Mouse (Mus musculus): ENCODE data around the gene Asl. TPM values are rescaled to one million over a fixed set of nuclear protein-coding genes. Genes with fewer than 3 reads are reported as not detected.
A peak's percentile ranks its signal among the peaks of the same experiment; 100 is the strongest.

The Asl gene
- total RNA-seq, 1 experiment: 27.2 TPM

DNA sequence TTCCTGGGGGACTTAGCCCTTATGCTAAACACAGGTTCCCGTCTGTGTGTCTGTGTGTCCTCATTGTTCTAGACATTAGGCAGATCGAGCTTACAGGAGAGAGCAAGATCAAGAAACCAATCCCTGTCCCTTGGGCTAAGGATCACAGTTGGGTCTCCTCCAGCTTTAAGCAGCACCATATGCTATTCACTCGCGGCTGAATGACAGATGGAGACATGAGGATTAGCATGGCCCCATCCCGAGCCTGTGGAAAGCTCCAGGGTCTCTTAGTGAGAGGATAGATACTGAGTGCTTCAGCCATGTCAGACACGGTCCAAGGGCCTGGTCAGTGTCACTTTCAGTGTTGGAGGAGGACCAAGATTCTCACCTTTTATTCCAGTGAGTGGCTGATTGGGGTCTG is 21.4 kb upstream of the Asl start:
- in situ Hi-C loops (cut with MboI; ENCODE audit: low sequenced_read_pairs in 2 of 2, unreplicated experiment in 2 of 2): no loop called here
- Histone ChIP-seq H3K4me3 (ENCODE audit: insufficient read depth in 1 of 2, low read depth in 1 of 2, low read length in 2 of 2, poor library complexity in 1 of 2, severe bottlenecking in 1 of 2) (no peak overlapping the region), H3K27ac (ENCODE audit: insufficient read depth, low read depth, low read length, poor library complexity, severe bottlenecking) (no peak overlapping the region), H3K9ac (ENCODE audit: insufficient read depth, low read depth, low read length, poor library complexity, severe bottlenecking) (no peak overlapping the region), H3K9me3 (ENCODE audit: control insufficient read depth, insufficient read depth, low read depth, low read length) (no peaks in the 10 kb centered on the region), H3K4me1 (ENCODE audit: control insufficient read depth in 2 of 2, insufficient read depth in 2 of 2, low read length in 2 of 2, poor library complexity in 1 of 2) (peaks cover 0 to 1% of the 10 kb centered on the region in 2 experiments; a peak in 1 of 4 replicates), H3K36me3 (ENCODE audit: control insufficient read depth, insufficient read depth, low read length, poor library complexity, severe bottlenecking) (peaks cover 23% of the 10 kb centered on the region)
- no peak for DNase-seq (ENCODE audit: low read depth, low spot score)
- TF ChIP-seq ZNF384 (IDR thresholded peaks at IDR 0.05; ENCODE audit: low read depth, low read length) (no peak), CHD2 (IDR thresholded peaks at IDR 0.05; ENCODE audit: low read depth, low read length) (no peak), MAFK (IDR thresholded peaks at IDR 0.05; ENCODE audit: insufficient read depth, low read depth, low read length) (no peak), HCFC1 (IDR thresholded peaks at IDR 0.05; ENCODE audit: borderline replicate concordance, insufficient read depth, low read length) (no peak), ZC3H11A (IDR thresholded peaks at IDR 0.05; ENCODE audit: borderline replicate concordance, low read depth, low read length) (no peak)

- DNase-seq (ENCODE audit: low read depth, low spot score): no peak
- TF ChIP-seq HCFC1 (IDR thresholded peaks at IDR 0.05; ENCODE audit: borderline replicate concordance, insufficient read depth, low read length) (no peak), CHD2 (IDR thresholded peaks at IDR 0.05; ENCODE audit: low read depth, low read length) (no peak), ZNF384 (IDR thresholded peaks at IDR 0.05; ENCODE audit: low read depth, low read length) (no peak), MAFK (IDR thresholded peaks at IDR 0.05; ENCODE audit: insufficient read depth, low read depth, low read length) (no peak), ZC3H11A (IDR thresholded peaks at IDR 0.05; ENCODE audit: borderline replicate concordance, low read depth, low read length) (no peak)
- Histone ChIP-seq H3K4me3 (ENCODE audit: insufficient read depth in 1 of 2, low read depth in 1 of 2, low read length in 2 of 2, poor library complexity in 1 of 2, severe bottlenecking in 1 of 2) (no peak overlapping the region), H3K27ac (ENCODE audit: insufficient read depth, low read depth, low read length, poor library complexity, severe bottlenecking) (no peak overlapping the region), H3K36me3 (ENCODE audit: control insufficient read depth, insufficient read depth, low read length, poor library complexity, severe bottlenecking) (peaks cover 23% of the 10 kb centered on the region), H3K4me1 (ENCODE audit: control insufficient read depth in 2 of 2, insufficient read depth in 2 of 2, low read length in 2 of 2, poor library complexity in 1 of 2) (peaks cover 0 to 1% of the 10 kb centered on the region in 2 experiments; a peak in 1 of 4 replicates), H3K9ac (ENCODE audit: insufficient read depth, low read depth, low read length, poor library complexity, severe bottlenecking) (no peak overlapping the region), H3K9me3 (ENCODE audit: control insufficient read depth, insufficient read depth, low read depth, low read length) (no peaks in the 10 kb centered on the region)
- in situ Hi-C loops (cut with MboI; ENCODE audit: low sequenced_read_pairs in 2 of 2, unreplicated experiment in 2 of 2): no loop called here
Observed at GRCm38 (mm10) chr5:130048786-130049520, 19.9 kb upstream of the Asl start.

GRCm38 (mm10) chr5:130047013-130047412 is 18.0 kb upstream of the Asl start:
- Histone ChIP-seq H3K36me3 (ENCODE audit: control insufficient read depth, insufficient read depth, low read length, poor library complexity, severe bottlenecking) (peaks cover 30% of the 10 kb centered on the region), H3K9me3 (ENCODE audit: control insufficient read depth, insufficient read depth, low read depth, low read length) (no peaks in the 10 kb centered on the region), H3K27ac (ENCODE audit: insufficient read depth, low read depth, low read length, poor library complexity, severe bottlenecking) (no peak overlapping the region), H3K9ac (ENCODE audit: insufficient read depth, low read depth, low read length, poor library complexity, severe bottlenecking) (no peak overlapping the region), H3K4me1 (ENCODE audit: control insufficient read depth in 2 of 2, insufficient read depth in 2 of 2, low read length in 2 of 2, poor library complexity in 1 of 2) (peaks cover 0 to 1% of the 10 kb centered on the region in 2 experiments; a peak in 1 of 4 replicates), H3K4me3 (ENCODE audit: insufficient read depth in 1 of 2, low read depth in 1 of 2, low read length in 2 of 2, poor library complexity in 1 of 2, severe bottlenecking in 1 of 2) (no peak overlapping the region)
- no peak; the same call in 1 of the 2 replicates for TF ChIP-seq CHD2 (IDR thresholded peaks at IDR 0.05; ENCODE audit: low read depth, low read length)
- no peak for TF ChIP-seq ZC3H11A (IDR thresholded peaks at IDR 0.05; ENCODE audit: borderline replicate concordance, low read depth, low read length)
- TF ChIP-seq HCFC1 (IDR thresholded peaks at IDR 0.05; ENCODE audit: borderline replicate concordance, insufficient read depth, low read length): no peak
- TF ChIP-seq ZNF384 (IDR thresholded peaks at IDR 0.05; ENCODE audit: low read depth, low read length): no peak
- no peak for TF ChIP-seq MAFK (IDR thresholded peaks at IDR 0.05; ENCODE audit: insufficient read depth, low read depth, low read length)
- peak; percentile 44 for DNase-seq (ENCODE audit: low read depth, low spot score)
- in situ Hi-C loops (cut with MboI; ENCODE audit: low sequenced_read_pairs in 2 of 2, unreplicated experiment in 2 of 2): no loop called here

- H3K36me3 ChIP-seq (ENCODE audit: control insufficient read depth, insufficient read depth, low read length, poor library complexity, severe bottlenecking): peaks cover 32% of the 10 kb centered on the region
- H3K4me3 ChIP-seq (ENCODE audit: insufficient read depth in 1 of 2, low read depth in 1 of 2, low read length in 2 of 2, poor library complexity in 1 of 2, severe bottlenecking in 1 of 2): no peak overlapping the region
- no peak overlapping the region for H3K9ac ChIP-seq (ENCODE audit: insufficient read depth, low read depth, low read length, poor library complexity, severe bottlenecking)
- in situ Hi-C loops (cut with MboI; ENCODE audit: low sequenced_read_pairs in 2 of 2, unreplicated experiment in 2 of 2): no loop called here
- TF ChIP-seq HCFC1 (IDR thresholded peaks at IDR 0.05; ENCODE audit: borderline replicate concordance, insufficient read depth, low read length) (no peak), ZC3H11A (IDR thresholded peaks at IDR 0.05; ENCODE audit: borderline replicate concordance, low read depth, low read length) (no peak), MAFK (IDR thresholded peaks at IDR 0.05; ENCODE audit: insufficient read depth, low read depth, low read length) (no peak), ZNF384 (IDR thresholded peaks at IDR 0.05; ENCODE audit: low read depth, low read length) (no peak), CHD2 (IDR thresholded peaks at IDR 0.05; ENCODE audit: low read depth, low read length) (no peak)
- H3K9me3 ChIP-seq (ENCODE audit: control insufficient read depth, insufficient read depth, low read depth, low read length): no peaks in the 10 kb centered on the region
- no peak overlapping the region for H3K27ac ChIP-seq (ENCODE audit: insufficient read depth, low read depth, low read length, poor library complexity, severe bottlenecking)
- H3K4me1 ChIP-seq (ENCODE audit: control insufficient read depth in 2 of 2, insufficient read depth in 2 of 2, low read length in 2 of 2, poor library complexity in 1 of 2): peaks cover 0 to 1% of the 10 kb centered on the region in 2 experiments; a peak in 1 of 4 replicates
- DNase-seq (ENCODE audit: low read depth, low spot score): no peak
Observed at GRCm38 (mm10) chr5:130046589-130046988, 17.5 kb upstream of the Asl start.

Measured in ES-E14 (cell line).